Mouse (Mus musculus): ENCODE measurements around the gene Pappa. TPM values are rescaled to one million over a fixed set of nuclear protein-coding genes. Genes with fewer than 3 reads are reported as not detected.

The Pappa gene
- total RNA-seq, 2 experiments from 2014 or later = 0.23 to 0.48 TPM

- no peak for DNase-seq (ENCODE audit: low spot score in 2 of 2)
Observed at GRCm38 (mm10) chr4:65269996-65270395, 146.0 kb downstream of the Pappa start.

- DNase-seq (ENCODE audit: low spot score in 2 of 2) = no peak
Observed at GRCm38 (mm10) chr4:65272295-65272694, 148.3 kb downstream of the Pappa start.

GRCm38 (mm10) chr4:65273299-65273851 lies 149.4 kb downstream of the Pappa start:
- DNase-seq (ENCODE audit: low spot score in 2 of 2) = no peak

GRCm38 (mm10) chr4:65278451-65279271 lies 154.7 kb downstream of the Pappa start:
- DNase-seq (ENCODE audit: low spot score in 2 of 2) = no peak

GRCm38 (mm10) chr4:65279272-65279653 lies 155.3 kb downstream of the Pappa start:
- DNase-seq (ENCODE audit: low spot score in 2 of 2) = no peak

- DNase-seq (ENCODE audit: low spot score in 2 of 2) = no peak
Observed at GRCm38 (mm10) chr4:65279979-65280677, 156.2 kb downstream of the Pappa start.

GRCm38 (mm10) chr4:65280888-65281287 lies 156.9 kb downstream of the Pappa start:
- no peak for DNase-seq (ENCODE audit: low spot score in 2 of 2)

GRCm38 (mm10) chr4:65283611-65284010 lies 159.6 kb downstream of the Pappa start:
- no peak for DNase-seq (ENCODE audit: low spot score in 2 of 2)

GRCm38 (mm10) chr4:65285165-65285564 lies 161.2 kb downstream of the Pappa start:
- DNase-seq (ENCODE audit: low spot score in 2 of 2) = no peak

GRCm38 (mm10) chr4:65289247-65289646 lies 165.3 kb downstream of the Pappa start:
- DNase-seq (ENCODE audit: low spot score in 2 of 2) = no peak

GRCm38 (mm10) chr4:65295741-65296140 lies 171.8 kb downstream of the Pappa start:
- no peak for DNase-seq (ENCODE audit: low spot score in 2 of 2)

- no peak for DNase-seq (ENCODE audit: low spot score in 2 of 2)
Observed at GRCm38 (mm10) chr4:65296356-65296967, 172.5 kb downstream of the Pappa start.

- no peak for DNase-seq (ENCODE audit: low spot score in 2 of 2)
Observed at GRCm38 (mm10) chr4:65296968-65297499, 173.1 kb downstream of the Pappa start.

GRCm38 (mm10) chr4:65298212-65299181 lies 174.5 kb downstream of the Pappa start:
- no peak for DNase-seq (ENCODE audit: low spot score in 2 of 2)

GRCm38 (mm10) chr4:65299365-65299764 lies 175.4 kb downstream of the Pappa start:
- DNase-seq (ENCODE audit: low spot score in 2 of 2) = no peak

- no peak for DNase-seq (ENCODE audit: low spot score in 2 of 2)
Observed at GRCm38 (mm10) chr4:65300431-65300830, 176.5 kb downstream of the Pappa start.

GRCm38 (mm10) chr4:65302666-65303065 lies 178.7 kb downstream of the Pappa start:
- no peak for DNase-seq (ENCODE audit: low spot score in 2 of 2)

- no peak for DNase-seq (ENCODE audit: low spot score in 2 of 2)
Observed at GRCm38 (mm10) chr4:65317877-65318525, 194.0 kb downstream of the Pappa start.

GRCm38 (mm10) chr4:65321340-65321739 lies 197.4 kb downstream of the Pappa start:
- no peak for DNase-seq (ENCODE audit: low spot score in 2 of 2)

GRCm38 (mm10) chr4:65321959-65322358 lies 198.0 kb downstream of the Pappa start:
- no peak for DNase-seq (ENCODE audit: low spot score in 2 of 2)
